Mouse (Mus musculus) frontal cortex, postnatal 14 days (tissue): ENCODE measurements around the gene Artn.
A peak's percentile ranks its signal among the peaks of the same experiment; 100 is the strongest.

Experiments
- DNase-seq, 2 experiments: peaks; one replicate each; pipeline ENCODE4 v3.0.0; 2022; ENCODE audit warnings: low spot score in 2 of 2

Gene Artn

DNA sequence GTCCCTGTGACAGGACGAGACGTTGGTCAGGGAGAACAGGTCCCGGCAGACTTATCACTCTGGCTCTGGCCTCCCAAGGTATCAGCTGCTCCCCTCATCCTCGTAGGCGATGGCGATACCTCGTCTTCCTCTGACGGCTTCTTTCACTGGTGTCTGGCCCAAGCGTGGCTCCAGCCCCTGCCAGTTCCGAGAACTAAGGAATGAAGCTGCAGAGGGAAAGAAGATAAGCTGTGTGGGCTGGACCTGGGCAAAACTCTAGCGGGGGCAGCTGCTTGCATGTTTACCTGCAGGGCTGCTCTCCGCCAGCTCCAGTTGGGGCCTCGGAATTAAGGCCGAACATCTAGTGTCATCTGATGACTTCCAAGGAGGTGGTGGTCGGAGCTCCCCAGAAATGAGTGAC is 40.1 kb downstream of the Artn start:
- DNase-seq: no peak

DNA sequence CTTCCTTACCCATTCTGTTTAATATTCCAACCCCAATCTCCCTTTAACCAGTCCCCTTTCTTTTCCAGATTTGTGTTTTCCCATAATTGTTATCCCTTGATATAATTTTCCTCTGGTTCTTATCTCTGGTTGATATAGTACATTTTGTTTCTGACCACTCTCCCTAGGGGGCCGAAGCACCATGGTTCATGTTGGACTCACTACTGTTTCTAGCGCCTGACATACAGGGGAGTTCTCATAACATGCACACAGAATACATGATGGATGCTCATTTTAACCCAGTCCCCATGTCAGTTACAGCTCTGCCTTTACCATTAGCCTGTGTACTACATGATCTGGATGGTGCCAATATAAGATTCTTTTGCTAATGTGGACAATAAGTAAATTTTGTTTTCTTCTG is 41.6 kb downstream of the Artn start:
- DNase-seq: no peak

DNA sequence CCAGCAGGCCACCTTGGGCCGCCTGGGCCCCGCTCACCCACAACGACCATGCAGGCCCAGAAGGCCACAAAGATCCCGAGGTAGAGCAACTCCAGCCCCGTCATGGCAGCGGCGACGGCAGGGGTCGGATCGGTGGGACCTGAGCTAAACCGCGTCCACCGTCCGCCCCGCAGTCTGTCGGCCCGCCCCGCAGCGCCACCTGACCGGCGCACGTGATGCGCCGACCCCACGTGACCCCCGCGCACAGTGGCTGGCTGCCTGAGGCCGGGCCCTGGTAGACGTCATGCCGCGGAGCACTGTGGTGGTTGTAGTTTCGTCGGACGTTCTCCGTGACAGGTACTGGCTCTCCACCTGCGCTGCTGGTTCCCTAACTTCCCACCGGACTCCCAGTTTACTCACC is 42.4 kb downstream of the Artn start, which contains the start of gene Atp6v0b:
TSS of gene Atp6v0b (minus strand) at position 201 of the 400 bp plus-strand sequence.
- peak; percentile 88 to 95 for DNase-seq

DNA sequence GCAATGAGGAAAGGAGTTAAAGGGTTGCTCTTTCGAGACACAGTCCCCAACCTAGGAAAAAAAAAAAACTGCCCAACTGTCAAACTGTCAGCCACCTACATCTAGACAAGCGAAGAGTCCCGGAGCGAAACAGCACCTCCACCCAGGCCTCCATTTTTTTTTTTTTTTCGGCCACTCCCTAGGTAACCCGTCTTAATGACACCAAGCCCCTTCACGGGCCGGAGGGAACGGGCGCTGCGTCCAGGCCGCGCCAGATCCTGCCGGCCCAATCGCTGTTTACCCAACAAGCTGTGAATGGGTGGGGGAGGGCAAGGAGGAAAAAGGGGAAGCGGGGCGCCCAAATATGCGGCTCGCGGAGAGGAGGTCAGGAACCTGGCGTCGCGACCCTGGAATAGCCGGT is 42.9 kb downstream of the Artn start:
- no peak for DNase-seq

DNA sequence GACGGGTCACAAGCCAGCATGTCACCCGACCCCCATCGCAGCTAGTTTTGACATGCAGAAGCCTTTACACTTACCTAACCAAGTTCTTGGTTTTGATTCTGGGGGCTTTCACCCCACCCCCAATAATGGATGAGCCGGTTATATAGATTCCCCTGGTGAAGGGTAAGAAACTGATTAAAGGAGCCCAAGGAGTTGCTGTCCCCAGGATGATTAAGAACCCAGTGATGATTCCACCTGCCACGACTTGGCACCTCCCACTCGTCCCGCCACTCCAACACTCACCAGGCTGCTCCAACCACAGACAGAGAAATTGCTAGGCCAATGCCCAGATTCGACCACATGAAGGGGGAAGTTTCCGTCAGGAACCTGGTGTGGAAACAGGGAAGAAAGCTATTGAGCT is 43.6 kb downstream of the Artn start:
- no peak for DNase-seq

DNA sequence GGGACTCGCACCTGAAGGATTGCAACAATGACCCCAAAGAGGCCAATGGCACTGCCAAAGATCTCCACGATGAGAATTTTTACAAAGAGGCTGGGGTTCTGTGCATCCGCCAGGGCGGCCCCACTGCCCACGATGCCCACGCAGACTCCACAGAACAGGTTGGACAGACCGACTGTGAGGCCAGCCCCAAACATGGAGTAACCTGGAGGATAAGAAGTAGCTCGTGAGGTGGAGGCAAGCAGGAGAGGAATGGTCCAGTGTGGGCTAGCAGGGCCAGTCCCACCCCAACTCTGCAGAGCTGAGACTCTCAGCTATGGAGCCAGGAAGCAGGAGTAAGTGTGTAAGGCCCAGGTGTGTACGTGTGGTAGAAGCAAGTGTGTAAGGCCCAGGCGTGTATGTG is 44.5 kb downstream of the Artn start:
- DNase-seq: no peak

DNA sequence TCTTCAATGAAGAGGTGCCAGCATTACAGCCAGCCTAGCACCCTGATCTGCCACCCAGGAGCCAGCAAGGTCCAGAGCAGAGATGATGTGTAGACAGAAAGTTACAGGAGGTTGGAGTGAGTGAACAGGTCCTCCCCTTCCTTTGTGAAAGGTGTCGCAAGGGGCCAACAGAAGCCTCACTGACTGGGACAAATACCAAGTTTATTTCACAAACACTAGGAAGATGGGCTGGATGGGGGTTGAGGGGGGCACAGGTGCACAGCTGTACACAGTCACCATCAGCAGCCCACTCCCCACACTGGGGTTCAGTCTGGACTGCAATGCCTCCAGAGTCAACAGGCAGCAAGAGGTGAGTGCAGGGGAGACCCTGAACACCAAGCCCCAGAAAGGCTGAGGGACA is 45.4 kb downstream of the Artn start:
- no peak for DNase-seq

DNA sequence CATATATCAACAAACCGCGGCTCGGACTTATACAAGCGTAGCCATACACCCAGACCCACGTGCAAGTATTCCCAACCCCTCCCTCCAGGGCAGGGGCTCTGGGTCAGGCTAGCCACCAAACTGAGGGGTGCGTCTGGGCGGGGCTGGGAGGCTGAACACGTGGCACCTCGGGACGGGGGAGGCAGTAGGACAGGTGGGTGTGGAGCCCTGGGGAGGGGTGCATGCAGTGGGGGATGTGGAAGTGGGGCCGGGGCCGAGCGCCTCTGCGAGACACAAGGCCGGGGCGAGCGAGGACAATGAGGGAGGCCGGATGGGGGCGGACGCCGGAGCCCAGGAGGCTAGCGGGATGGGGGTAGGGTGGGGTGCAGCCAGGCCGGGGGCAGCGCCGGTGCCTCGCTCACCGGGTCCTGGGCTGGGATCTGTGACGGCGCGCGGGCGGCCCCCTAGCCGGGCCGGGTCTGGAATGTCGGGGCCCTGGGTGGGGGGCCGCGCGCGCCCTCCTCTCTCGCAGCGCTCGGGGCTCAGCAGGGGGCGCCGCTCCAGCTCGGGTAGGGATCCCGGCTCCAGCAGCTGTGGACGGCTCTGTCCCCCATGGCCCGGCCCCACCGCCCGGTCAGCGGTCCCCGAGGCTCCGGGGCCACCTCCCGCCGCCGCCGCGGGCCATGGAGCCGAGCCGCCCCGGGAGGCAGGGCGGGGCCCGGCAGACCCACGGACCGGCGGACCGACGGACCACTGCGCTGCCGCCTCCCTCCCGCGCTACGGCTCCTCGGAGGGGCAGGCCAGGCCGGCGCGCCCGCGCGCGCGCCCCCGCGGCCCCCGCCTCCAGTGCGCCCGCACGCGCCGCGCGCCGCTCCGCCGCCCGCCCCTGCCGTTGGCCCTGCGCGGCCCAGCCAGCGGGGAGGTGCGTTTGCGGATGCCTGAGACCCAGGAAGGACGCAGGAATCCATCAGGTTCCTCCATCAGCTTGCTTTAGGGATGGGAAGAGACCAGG is 46.6 kb downstream of the Artn start, which contains the start of gene B4galt2:
TSS of gene B4galt2 (minus strand) at position 787 of the 991 bp plus-strand sequence.
- peak in 1 of 2 experiments; percentile 56 for DNase-seq

DNA sequence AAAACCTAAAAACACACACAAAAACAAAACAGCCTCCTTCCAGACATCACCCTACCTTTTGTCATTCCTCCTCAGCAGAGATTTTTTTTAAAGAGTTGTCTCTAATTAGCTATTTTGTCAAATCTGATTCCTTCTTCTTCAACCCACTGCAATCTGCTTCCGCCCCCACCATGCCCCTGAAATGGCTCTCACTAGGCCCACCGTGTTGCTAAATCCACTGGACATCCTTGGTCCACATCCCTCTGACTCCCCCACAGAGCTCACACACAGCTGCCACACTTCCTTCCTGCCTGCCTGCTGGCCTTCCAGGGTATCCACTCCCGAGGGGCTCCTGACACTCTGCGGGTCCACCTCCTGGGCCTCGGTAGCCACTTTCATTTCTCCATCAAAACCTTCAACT is 50.9 kb downstream of the Artn start:
- no peak for DNase-seq

DNA sequence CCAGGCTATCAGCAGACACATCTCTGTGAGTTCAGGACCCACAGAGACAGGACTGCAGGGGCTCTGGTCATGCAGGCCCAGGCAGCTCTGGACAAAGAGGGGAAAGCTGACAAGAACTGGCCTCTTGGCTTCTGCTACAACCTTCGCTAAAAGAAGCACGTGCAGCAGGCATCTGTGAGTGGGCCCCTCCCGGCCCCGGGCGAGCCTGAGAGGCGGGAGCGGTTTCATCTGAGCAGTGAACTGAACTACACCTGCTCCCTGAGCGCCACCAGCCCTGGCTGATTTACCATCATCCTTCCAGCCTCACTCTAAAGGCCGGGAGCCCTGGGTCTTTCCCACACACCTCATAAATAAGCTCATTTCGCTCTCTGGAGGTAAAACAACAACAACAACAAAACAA is 51.3 kb downstream of the Artn start:
- DNase-seq: no peak
